Mouse (Mus musculus) midbrain, embryonic 15.5 days (tissue): ENCODE data around the gene Snn. TPM values are rescaled to one million over a fixed set of nuclear protein-coding genes. Genes with fewer than 3 reads are reported as not detected.

Source experiments
- ATAC-seq: fragments of 200-750 bp; cut with Nextera tagmentation; replicated peaks from 2 replicates; pipeline ENCODE4 v1.8.0; 2017; ENCODE audit warnings: moderate TSS enrichment
- H3K27ac ChIP-seq: fragments of 300-500 bp; sonication (generic); 2 replicates; pipeline ENCODE4 v1.5.1; 2015; ENCODE audit warnings: mild to moderate bottlenecking, inconsistent platforms
- H3K27me3 ChIP-seq: fragments of 300-500 bp; sonication (generic); replicated peaks from 2 replicates; pipeline ENCODE4 v1.6.1; 2015; ENCODE audit warnings: inconsistent platforms
- H3K36me3 ChIP-seq: fragments of 300-500 bp; sonication (generic); replicated peaks from 2 replicates; pipeline ENCODE4 v1.6.1; 2015; ENCODE audit warnings: inconsistent platforms
- H3K4me1 ChIP-seq: fragments of 300-500 bp; sonication (generic); 2 replicates; pipeline ENCODE4 v1.6.1; 2015; ENCODE audit warnings: inconsistent platforms
- H3K4me2 ChIP-seq: fragments of 300-500 bp; sonication (generic); 2 replicates; pipeline ENCODE4 v1.6.1; 2015; ENCODE audit warnings: inconsistent platforms, mild to moderate bottlenecking, moderate library complexity
- H3K4me3 ChIP-seq: fragments of 300-500 bp; sonication (generic); 2 replicates; pipeline ENCODE4 v1.5.1; 2015; ENCODE audit warnings: mild to moderate bottlenecking, inconsistent platforms
- H3K9ac ChIP-seq: fragments of 300-500 bp; sonication (generic); 2 replicates; pipeline ENCODE4 v1.6.1; 2015; ENCODE audit warnings: mild to moderate bottlenecking, inconsistent platforms
- H3K9me3 ChIP-seq: fragments of 300-500 bp; sonication (generic); 2 replicates; pipeline ENCODE4 v1.6.1; 2016; ENCODE audit warnings: inconsistent platforms
- WGBS: fragments of 180-500 bp; shearing (Covaris S2); methylation state at CpG from one replicate; pipeline ENCODE4 v1.1.7; 2015; ENCODE audit warnings: mixed read lengths; 5-methylcytosine and 5-hydroxymethylcytosine counted together
- polyA plus RNA-seq: library from polyadenylated mRNA; unstranded; fragments of >200 nt; fragmentation: Nextera tagmentation; extraction: Ambion mirVana; gene quantifications from 2 replicates; pipeline ENCODE4 v1.2.1, GENCODE M21; 2015

The Snn gene
- polyA plus RNA-seq, 1 experiment from 2014 or later = 135 TPM

DNA sequence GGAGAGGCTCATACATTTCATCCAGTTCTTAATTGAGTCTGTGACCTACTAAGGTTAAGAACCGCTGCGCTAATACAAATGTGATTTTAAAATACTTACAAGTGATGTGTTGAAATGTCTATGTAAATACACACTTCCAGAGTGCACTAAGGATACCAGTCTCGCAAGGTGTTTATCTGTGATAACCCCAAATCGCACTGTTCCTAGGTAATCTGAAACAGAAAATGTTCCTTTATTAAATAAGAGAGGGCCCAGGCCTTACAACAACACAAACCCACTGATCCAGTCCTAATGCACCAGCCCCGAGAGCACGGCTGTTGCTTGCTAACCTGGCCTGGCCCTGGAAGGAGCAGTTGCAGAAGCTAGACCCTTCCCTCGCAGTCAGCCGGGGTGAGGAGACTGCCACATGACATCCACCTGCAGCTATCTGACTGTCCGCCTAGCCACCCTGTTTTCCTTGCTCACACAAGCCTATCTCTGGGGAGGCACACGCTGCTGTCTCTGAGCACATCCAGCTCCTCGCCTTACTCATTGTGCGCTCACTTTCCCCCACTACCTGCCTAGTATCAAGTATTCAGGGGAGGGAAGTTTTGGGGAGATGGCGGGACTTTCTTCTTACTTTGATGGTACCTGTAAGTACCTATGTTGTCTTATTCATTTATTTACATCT lies 33.1 kb downstream of the Snn start:
- H3K27ac ChIP-seq = no peak overlapping the region
- 93% methylated on average over 13 of the region's 13 CpGs for WGBS
- H3K27me3 ChIP-seq = no peaks in the 10 kb centered on the region
- no peak overlapping the region for H3K4me3 ChIP-seq
- no peaks in the 10 kb centered on the region for H3K4me1 ChIP-seq
- ATAC-seq = no peak
- H3K4me2 ChIP-seq = no peak overlapping the region
- no peaks in the 10 kb centered on the region for H3K9me3 ChIP-seq
- H3K9ac ChIP-seq = no peak overlapping the region
- 0 out of 2 replicates have a peak, but pooled peaks cover 12% of the 10 kb centered on the region for H3K36me3 ChIP-seq

DNA sequence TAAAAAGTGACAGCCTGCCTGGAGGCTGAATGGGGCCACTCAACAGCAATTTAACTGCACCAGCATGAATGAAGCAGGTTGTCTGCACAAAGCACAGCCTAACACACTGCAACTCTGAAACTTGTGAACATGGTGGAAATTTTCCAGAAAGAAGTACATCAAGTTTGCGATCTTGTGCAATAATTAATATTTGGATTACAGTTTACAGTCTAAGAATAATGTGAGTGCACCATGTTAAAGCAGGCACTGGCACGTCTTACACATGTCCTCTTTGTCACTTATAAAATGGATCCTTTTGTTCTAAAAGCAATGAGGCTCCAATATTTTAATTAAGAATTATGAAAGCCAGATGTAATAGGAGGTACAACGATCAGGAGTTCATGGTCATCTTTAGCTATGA lies 36.6 kb downstream of the Snn start:
- H3K4me2 ChIP-seq = no peak overlapping the region
- no peaks in the 10 kb centered on the region for H3K27me3 ChIP-seq
- no peaks in the 10 kb centered on the region for H3K4me1 ChIP-seq
- 0 out of 2 replicates have a peak, but pooled peaks cover 4% of the 10 kb centered on the region for H3K36me3 ChIP-seq
- H3K27ac ChIP-seq = no peak overlapping the region
- no peak overlapping the region for H3K9ac ChIP-seq
- no peak overlapping the region for H3K4me3 ChIP-seq
- WGBS = 92% methylated on average over 3 of the region's 3 CpGs
- ATAC-seq = no peak
- H3K9me3 ChIP-seq = no peaks in the 10 kb centered on the region

DNA sequence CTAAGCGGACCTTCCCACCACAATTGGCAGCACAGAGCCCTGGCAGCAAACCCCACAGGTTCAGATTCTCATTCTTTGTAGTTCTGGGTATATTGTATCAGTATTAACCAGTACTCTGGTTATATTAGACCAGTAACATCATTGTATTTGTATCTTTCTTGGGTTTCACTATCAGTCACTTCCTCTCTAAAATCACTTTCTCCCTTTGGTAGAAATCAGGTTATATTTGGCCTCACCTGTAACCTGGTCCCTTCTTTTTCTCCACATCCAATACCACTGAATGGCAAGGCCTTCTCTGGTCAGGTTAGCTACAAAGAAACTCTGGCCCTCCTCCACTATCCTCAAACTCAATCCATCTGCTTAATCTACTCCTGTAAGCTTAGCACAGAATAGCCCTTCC lies 44.2 kb downstream of the Snn start:
- no peak overlapping the region for H3K27ac ChIP-seq
- ATAC-seq = no peak
- no peaks in the 10 kb centered on the region for H3K9me3 ChIP-seq
- no peak overlapping the region for H3K4me3 ChIP-seq
- H3K4me1 ChIP-seq = no peaks in the 10 kb centered on the region
- 78% methylated on average over 1 of the region's 1 CpGs for WGBS
- 0 out of 2 replicates have a peak, but pooled peaks cover 4% of the 10 kb centered on the region for H3K36me3 ChIP-seq
- no peak overlapping the region for H3K9ac ChIP-seq
- H3K4me2 ChIP-seq = no peak overlapping the region
- H3K27me3 ChIP-seq = no peaks in the 10 kb centered on the region

DNA sequence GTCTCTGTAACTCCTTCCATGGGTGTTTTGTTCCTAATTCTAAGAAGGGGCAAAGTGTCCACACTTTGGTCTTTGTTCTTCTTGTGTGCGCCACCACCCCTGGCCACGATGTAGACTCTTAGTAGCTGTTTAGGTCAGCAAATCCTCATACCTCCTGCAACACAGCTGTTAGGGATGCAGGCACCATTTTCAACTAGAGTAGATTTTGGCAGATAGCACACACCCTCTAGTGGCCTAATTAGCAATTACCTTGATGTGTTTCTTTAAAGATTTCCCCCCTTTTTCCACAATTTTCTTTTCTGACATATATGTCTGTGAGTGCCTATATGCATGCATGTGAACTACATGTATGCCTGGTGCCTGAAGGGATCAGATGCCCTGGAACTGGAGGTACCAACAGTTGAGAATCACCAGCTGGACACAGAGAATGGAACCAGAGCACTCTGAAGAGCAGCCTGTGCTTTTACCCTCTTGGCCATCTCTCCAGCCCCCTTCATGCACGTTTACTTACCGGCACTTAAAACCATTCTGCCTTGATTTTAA lies 48.5 kb downstream of the Snn start:
- H3K4me3 ChIP-seq = no peak overlapping the region
- H3K9ac ChIP-seq = no peak overlapping the region; the same call in 1 of the 2 replicates
- H3K27me3 ChIP-seq = no peaks in the 10 kb centered on the region
- no peaks in the 10 kb centered on the region for H3K9me3 ChIP-seq
- no peaks in the 10 kb centered on the region for H3K4me1 ChIP-seq
- ATAC-seq = no peak
- H3K27ac ChIP-seq = no peak overlapping the region
- H3K4me2 ChIP-seq = no peak overlapping the region
- H3K36me3 ChIP-seq = 0 out of 2 replicates have a peak, but pooled peaks cover 3% of the 10 kb centered on the region
- 71% methylated on average over 4 of the region's 4 CpGs for WGBS

DNA sequence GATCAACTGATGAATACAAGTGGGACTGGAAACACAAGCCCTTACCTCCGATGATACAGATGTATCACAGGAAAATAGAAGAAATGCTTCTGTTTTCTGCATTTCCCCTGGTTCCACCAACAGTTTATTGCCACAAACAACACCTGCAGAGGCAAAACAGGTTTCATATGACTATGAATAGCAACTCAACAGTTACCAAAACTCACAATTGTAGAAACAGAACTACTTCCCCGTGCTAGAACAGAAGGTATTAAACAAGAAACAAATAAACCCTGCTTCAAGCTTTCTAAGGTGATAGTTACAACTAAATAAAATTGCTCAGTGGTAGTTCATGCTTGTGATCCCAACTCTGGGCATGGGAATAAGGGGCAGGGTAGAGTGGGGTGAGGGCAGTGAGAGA lies 61.9 kb downstream of the Snn start:
- 92% methylated on average over 2 of the region's 2 CpGs for WGBS
- no peak for ATAC-seq
- Histone ChIP-seq H3K4me2 (no peak overlapping the region), H3K9ac (no peak overlapping the region), H3K27ac (no peak overlapping the region), H3K4me1 (no peaks in the 10 kb centered on the region), H3K4me3 (no peak overlapping the region), H3K27me3 (no peaks in the 10 kb centered on the region), H3K36me3 (peaks cover 13% of the 10 kb centered on the region; the same call in 1 of the 2 replicates), H3K9me3 (no peaks in the 10 kb centered on the region)

DNA sequence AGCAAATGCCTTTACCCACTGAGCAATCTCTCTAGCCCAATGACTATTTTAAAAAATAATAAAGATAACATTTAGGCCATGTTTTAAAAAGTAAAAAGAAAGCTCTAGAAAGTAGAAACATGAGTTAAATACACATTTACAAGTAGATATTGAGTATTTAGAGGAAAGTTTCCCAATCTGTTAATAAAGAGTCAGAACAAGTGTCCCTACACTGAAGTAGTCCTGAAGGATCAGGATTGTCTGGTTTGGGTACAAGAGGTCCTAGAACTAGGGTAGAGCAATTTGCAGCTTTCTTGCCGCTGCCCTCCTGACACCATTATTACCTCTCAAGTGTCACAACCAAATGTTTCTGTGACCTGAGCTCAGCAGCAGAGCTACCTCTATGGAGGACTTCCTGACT lies 63.4 kb downstream of the Snn start:
- Histone ChIP-seq H3K4me3 (no peak overlapping the region), H3K27ac (no peak overlapping the region), H3K4me1 (no peaks in the 10 kb centered on the region), H3K27me3 (no peaks in the 10 kb centered on the region), H3K9ac (no peak overlapping the region), H3K9me3 (no peaks in the 10 kb centered on the region), H3K4me2 (no peak overlapping the region), H3K36me3 (peaks cover 13% of the 10 kb centered on the region; the same call in 1 of the 2 replicates)
- ATAC-seq = no peak
- 90% methylated on average over 1 of the region's 1 CpGs for WGBS

Other genes with a start within 250 kb of the Snn start
- not detected in 2 replicates for gene Gm11172, start 248.0 kb upstream of the Snn start, polyA plus RNA-seq
- gene Rmi2, start 225.9 kb upstream of the Snn start, polyA plus RNA-seq = 0.31 and 0.46 TPM in 2 replicates
- gene Litaf, start 5.2 kb downstream of the Snn start, polyA plus RNA-seq = 28.0 and 28.8 TPM in 2 replicates
- gene Txndc11, start 73.7 kb downstream of the Snn start, polyA plus RNA-seq = 32.0 and 34.6 TPM in 2 replicates
- 74.5 and 84.6 TPM in 2 replicates for gene Zc3h7a, start 115.4 kb downstream of the Snn start, polyA plus RNA-seq
- gene Rsl1d1, start 142.4 kb downstream of the Snn start, polyA plus RNA-seq = 119 and 122 TPM in 2 replicates
- gene Gspt1, start 193.4 kb downstream of the Snn start, polyA plus RNA-seq = 46.8 and 48.6 TPM in 2 replicates